Mouse (Mus musculus) kidney, adult 2 months (tissue): ENCODE results near the gene Ppan.

ENCODE experiments used
- CTCF ChIP-seq: fragments of 200-500 bp; conservative IDR thresholded peaks from 2 replicates; pipeline ENCODE4 v1.5.1; 2011; ENCODE audit warnings: low read depth, mild to moderate bottlenecking, control low read depth, low read length, moderate library complexity, mixed read lengths; ENCODE audit not compliant: insufficient read depth, insufficient read length
- POLR2A ChIP-seq: fragments of 200-500 bp; IDR thresholded peaks from one replicate; pipeline ENCODE4 v1.6.1; 2011; ENCODE audit warnings: low read depth, low read length, control low read depth

- TF ChIP-seq CTCF (no peak), POLR2A (no peak)
These were observed 12.8 kb upstream of the Ppan start for GRCm38 (mm10) chr9:20875021-20875790.
